Mouse (Mus musculus) retina, embryonic 14.5 days (tissue): Measurements from ENCODE around the gene Tex19.1.
A peak's percentile ranks its signal among the peaks of the same experiment; 100 is the strongest.

ENCODE experiments used
- DNase-seq: peaks from one replicate; pipeline ENCODE4 v3.0.0-alpha.2; 2015; ENCODE audit warnings: low spot score

Tex19.1 gene

DNA sequence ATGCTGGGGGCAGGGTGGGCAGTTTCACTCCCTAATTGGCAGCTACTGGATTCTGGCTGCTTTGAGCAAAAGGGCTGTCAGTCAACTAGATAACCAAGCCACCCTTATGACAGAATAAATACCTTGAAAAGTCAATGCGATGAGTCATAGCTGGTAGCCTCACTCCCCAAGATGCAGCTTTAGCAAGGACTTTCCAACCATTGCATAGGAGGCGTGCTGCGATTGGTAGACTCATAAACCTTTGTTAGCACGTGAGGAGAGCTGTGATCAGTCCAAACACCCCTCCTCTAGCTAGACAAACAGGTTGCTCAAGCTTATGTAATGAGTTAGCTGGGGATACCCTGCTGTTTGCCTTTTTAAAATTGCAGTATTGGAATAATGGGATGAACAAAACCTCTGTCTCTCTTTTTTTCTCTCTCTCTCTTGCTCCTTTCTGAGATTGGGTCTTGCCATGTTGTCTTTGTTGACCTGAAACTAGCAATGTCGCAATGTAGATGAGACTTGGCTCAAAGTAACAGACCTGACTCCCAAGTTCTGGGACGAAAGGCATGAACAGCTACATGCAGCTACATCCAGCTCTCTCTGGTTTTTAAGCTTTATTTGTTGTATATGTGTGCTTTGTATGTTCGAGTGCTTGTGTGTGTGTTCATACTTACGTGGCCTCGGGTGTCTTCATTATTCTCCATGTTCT is 2.5 kb upstream of the Tex19.1 start:
- no peak for DNase-seq

DNA sequence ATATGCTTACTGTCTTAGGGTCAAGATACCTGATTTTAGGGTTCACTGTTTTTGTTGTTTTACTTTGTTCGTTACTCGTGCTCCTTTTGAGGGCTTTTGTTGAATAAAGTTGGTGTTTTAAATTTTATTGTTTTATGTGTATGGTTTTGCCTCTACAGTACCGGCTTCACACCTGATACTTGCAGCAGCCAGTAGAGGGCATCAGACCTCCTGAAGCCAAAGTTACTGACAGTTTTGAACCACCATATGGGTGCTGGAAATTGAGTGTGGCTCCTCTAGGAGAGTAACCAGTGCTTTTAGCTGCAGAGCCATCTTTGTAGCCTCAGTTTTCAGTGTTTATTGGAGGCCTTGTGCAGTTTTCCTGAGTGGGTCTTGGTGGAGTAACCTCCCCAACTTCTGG is 2.2 kb downstream of the Tex19.1 start:
- DNase-seq: no peak

DNA sequence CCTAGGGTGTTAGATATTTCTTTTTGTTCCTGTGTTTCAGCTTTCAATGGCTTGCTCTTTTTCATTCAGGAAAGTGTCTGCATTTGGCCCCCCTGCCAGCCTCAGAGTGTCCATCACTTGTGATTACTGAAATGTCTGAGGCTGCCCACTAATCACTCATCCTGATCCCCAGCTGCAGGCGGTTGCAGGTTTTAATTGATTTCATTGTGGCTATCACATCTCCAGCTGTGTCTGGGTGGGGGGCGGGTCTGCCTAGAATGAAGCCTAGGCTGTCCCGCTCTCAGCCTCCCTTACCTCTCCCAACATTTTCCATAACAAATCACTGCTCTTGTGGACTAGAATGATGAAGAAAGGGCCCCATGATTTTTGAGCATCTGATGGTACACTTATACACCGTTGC is 8.3 kb downstream of the Tex19.1 start:
- DNase-seq: no peak

DNA sequence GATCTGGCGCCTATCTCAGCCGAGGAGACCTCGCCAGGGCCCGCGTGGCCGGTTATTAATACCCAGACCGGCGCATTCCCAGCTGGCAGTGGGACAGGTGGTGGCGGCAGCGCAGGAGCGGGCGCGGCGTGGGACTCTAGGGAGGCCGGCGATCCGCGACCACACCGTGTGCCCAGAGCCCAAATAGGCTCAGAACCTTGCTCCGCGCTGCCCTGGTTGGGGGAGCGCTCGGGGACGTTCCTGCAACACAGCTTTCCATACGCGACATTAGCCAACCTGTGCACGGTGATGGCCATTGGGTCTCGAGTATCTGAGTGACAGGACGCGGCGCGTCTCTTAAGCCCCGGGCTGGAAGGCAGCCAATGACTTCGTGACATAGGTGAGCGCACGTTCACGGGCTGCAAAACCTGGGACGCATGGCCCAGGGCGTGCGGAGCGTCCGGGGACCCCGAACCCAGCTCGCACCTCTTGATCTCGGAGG is 10.5 kb downstream of the Tex19.1 start:
- DNase-seq: peak; percentile 30

DNA sequence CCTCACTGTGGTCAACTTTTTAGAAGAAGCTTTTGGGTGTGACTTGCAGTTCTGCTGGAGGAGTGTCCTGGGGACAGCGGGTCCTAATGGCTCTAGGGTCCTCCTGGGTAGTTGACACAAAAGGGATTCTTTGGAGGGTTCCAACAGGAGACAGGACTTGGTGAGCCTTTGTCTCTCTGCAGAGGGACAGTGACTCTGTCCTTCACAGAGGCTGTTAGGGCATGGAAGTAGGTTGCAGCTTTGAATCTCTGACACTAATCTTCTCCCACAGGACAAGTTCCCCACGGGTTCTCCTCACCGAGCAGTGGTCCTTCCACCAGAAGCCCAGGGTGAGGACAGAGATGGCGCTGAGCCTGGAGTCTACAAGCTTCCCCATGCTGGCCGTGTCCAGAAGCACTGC is 14.0 kb downstream of the Tex19.1 start, which contains the start of gene Uts2r:
Gene Uts2r, plus strand, starts transcription at position 301 of the 400 bp plus-strand sequence.
- no peak for DNase-seq

DNA sequence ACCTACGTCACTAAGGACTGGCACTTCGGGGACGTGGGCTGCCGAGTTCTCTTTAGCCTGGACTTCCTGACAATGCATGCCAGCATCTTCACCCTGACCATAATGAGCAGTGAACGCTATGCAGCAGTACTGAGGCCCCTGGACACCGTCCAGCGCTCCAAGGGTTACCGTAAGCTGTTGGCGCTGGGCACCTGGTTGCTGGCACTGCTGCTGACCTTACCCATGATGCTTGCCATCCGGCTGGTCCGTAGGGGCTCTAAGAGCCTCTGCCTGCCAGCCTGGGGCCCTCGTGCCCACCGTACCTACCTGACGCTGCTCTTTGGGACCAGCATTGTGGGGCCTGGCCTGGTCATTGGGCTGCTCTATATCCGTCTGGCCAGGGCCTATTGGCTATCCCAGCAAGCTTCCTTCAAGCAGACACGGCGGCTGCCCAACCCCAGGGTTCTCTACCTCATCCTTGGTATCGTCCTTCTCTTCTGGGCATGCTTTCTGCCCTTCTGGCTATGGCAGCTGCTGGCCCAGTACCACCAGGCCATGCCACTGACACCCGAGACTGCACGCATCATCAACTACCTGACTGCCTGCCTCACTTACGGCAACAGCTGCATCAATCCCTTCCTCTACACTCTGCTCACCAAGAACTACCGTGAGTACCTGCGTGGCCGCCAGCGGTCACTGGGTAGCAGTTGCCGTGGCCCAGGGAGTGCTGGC is 14.8 kb downstream of the Tex19.1 start:
- no peak for DNase-seq

DNA sequence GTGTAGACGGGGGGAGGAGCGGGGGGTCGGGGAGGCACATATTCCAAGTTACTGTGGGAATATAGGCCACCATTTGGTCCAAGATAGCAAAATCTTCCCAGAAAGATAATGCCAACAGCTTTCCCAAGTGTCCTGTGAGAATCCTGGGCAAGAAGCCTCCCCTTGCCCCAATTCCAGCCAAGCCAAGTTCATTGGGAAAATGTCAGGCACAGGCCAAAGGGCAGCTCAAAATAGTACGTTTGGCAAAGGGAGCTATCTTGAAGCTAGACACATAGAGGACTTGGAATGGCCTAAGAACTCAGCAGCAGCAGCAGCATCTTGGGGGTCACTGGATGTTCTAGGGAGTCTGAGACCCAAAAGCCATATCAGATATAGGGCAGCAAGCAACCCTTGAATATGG is 17.8 kb downstream of the Tex19.1 start:
- DNase-seq: no peak

DNA sequence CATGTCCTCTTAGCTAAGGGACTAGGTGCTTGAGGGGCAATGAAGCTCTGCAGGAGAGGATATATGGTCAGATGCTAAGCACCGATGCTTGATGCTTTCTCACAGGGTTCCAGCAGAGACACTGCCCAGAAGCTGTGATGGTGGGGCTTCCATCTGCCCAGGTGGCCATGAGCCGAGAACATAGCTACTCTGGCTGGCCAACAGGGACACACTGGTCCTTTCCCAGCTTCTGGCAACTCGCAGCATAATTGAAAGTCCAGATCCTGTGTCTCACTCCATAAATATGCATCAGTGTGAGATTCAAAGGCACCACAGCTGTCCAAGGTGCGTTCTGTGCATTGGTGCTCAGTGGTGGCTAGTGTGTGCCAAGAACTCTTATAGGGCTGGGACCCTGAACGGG is 27.3 kb downstream of the Tex19.1 start:
- DNase-seq: no peak

DNA sequence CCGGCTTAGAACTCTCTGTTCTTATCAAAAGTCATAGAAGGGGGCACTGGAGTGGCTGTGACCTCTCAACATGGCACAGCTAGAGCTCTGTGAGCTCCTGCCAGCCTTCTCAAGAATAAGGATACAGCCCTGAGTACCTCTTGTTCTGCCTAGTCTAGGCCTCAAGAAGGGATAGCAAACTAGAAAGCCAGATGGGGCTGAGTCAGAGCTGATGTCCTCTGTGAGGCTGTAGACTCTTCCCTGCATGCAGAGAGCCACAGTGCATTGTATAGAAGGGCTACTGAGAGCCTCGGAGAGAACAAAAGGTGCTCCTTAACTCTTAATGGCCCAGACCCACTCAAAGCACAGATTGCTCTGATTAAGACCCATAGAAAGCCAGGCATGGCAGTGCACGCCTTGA is 28.3 kb downstream of the Tex19.1 start:
- peak; percentile 16 for DNase-seq

DNA sequence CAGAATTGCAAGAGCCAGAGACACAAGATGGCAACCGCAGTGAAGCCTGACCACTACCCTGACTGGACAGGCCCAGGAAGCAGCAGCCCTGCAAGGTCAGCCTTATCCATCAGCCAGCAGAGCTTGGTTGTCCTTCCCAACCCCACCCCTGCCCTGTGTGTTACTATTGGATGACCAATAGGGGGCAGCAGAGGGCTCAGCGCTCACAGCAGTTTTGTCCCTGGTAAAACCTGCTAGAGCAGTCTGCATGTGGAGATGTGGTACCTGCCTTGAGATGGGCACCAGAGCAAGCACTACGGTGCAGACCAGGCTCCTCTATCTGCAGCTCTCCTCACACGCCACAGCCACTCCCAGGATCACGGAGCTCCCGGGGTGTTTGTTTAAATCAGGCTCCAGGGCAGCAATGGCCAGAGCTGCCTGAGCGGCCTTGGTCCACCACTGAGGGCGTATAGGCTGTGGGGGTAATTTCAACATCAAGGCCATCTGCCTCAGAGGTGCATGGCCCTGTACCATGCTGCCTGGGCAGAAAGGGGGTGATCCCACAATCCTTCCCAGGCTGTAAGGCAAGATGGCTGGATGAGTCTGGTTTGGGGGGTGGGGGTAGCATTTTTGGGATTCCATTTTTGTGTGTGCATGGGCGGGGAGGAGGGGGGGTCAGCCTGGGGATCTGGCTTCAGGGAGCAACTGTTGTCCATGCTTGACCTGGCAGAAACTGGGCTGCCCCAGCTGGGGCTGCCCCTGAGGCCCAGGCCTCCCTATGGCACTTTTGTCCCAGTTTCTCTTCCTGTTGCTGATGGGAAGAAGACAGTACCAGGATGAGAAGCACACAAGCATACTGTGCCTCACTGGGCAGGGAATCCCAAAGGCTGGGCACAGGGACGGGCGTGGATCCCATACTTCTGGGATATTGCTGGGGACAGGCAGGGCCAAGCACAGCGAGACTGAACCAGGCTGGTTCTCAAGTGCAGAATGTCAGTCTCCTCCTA is 30.6 kb downstream of the Tex19.1 start:
- peak; percentile 84 for DNase-seq

DNA sequence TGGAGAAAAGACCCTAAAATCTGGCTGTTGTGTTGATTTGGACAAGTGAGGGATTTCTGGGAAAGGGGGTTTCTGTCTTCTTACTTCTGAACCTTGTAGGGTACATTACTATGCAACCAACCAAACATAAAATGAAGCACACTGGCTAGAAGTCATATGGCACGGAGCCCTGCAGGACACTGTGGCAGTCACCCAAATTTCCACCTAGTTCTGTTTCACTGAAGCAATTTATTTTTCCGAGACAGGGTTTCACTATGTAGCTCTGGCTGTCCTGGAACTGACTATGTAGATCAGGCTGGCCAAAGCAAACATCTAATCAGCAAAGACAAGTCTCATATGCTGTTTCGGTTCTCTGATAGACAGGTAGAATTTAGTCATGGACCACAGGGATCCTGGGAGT is 43.7 kb downstream of the Tex19.1 start:
- DNase-seq: no peak

DNA sequence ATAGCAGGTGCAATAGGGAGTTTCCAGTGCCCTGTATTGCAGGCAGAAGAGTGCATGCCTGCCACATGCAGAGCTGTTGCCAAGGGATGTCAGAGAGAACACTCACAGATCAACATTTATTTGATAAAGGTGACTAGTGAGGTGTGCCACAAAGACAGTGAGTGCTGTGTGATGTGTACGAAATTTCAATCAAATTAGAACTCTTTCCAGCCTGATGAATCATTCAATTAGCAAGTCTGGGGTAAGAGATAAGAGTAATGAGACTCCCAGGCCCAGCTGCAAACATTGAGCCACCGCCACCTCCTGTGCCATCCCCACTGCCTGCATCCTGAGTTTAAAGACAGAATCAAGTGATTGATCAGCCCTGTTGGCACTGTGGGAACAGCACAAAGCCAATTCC is 46.8 kb downstream of the Tex19.1 start:
- DNase-seq: no peak

DNA sequence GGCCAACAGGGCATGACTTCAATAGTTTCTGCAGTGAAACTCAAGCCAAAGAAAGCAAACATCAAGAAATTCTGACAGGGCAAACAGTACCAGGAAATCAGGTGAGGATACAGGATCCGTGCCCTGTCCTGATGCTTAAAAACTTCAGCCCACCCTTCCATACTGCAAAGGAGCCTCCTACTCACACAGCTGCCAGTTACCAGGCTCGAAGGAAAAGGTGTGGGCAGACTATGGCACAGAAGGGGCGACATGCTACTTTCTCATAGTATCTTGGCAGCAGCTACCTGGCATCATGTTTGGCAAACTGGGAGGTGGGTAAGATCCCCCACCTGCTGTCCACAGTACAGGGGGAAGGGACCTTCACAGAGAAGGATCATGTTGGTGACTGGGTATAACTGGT is 47.5 kb downstream of the Tex19.1 start:
- DNase-seq: no peak
